Mouse (Mus musculus) bone marrow macrophage, adult 2 months (primary cell): Measurements from ENCODE around the gene Sh3bgrl2.
"Not testable (repeated sequence)": the region's sequence is repeated elsewhere in the genome, so short reads cannot be mapped to it uniquely, and the experiment has no call there.

ENCODE experiments used
- CTCF ChIP-seq: IDR thresholded peaks from 2 replicates; pipeline ENCODE4 v1.5.1; 2012; ENCODE audit warnings: low read depth, mild to moderate bottlenecking, low read length, moderate library complexity
- POLR2A ChIP-seq: IDR thresholded peaks from 2 replicates; pipeline ENCODE4 v1.6.1; 2012; ENCODE audit warnings: mild to moderate bottlenecking, low read depth, low read length, borderline replicate concordance

GRCm38 (mm10) chr9:83519081-83519480, 29.0 kb upstream of the Sh3bgrl2 start:
- not testable (repeated sequence) for TF ChIP-seq POLR2A, CTCF
